Mouse (Mus musculus): ENCODE measurements at regions not wholly inside any gene's neighbourhood (a gene's known extent, or its start where the extent isn't known, plus 50 kb on each side); places are given as distances from the start of the nearest gene placed in this dataset.
"Not testable (repeated sequence)": the region's sequence is repeated elsewhere in the genome, so short reads cannot be mapped to it uniquely, and the experiment has no call there.

DNA sequence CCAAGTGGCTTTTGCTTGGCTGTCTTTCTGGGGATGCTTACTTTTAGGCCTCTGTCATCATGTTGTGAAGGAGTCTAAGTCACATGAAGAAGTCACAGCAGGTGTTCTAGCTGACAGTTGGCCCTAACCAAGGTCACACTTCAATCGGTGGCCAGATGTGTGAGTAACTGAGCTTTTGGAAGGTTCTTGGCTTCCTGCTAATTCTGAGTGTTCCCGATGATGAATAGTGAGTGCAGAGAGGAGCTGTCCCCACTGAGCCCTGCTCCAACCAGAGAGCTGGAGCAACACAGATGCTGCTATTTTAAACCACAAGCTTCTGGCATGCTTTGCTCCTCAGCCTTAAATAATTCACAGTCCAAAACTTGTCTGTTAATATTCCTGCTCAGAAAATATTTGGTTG lies 1966.6 kb downstream of the 9330182O14Rik start:
- H3K4me2 ChIP-seq, result no peak overlapping the region
- no peaks in the 10 kb centered on the region for H3K4me1 ChIP-seq (replicated peaks)
- H3K36me3 ChIP-seq, result no peaks in the 10 kb centered on the region
- no peaks in the 10 kb centered on the region for H3K9me3 ChIP-seq
- no peak overlapping the region for H3K27ac ChIP-seq (replicated peaks)
- no peak overlapping the region for H3K4me3 ChIP-seq
- H3K9ac ChIP-seq, result no peak overlapping the region
- no peak for ATAC-seq (ENCODE audit: low read depth)
- no peaks in the 10 kb centered on the region for H3K27me3 ChIP-seq
- WGBS, result 67% methylated on average over 2 of the region's 2 CpGs

DNA sequence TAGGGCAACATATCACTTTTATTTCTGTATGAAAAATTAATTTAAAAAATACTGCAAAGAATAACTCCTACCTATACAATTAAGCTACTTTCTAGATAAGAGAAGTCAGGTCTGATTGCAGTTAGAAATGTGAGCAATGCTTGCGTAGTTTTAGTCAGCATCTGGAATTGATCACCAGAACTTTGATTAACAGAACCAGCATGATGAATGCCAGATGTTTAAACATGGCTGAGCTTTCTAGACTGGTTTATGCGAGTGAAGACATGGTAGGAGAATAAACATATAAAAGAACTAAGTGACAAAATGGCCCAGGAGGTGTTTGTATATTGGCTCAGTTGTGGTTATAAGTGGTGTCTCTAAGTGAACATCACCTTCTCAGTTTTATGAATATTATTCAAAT lies 1970.7 kb downstream of the 9330182O14Rik start:
- WGBS, result 84% methylated on average over 2 of the region's 2 CpGs
- Histone ChIP-seq H3K27me3 (no peaks in the 10 kb centered on the region), H3K36me3 (no peaks in the 10 kb centered on the region), H3K9ac (no peak overlapping the region), H3K4me3 (no peak overlapping the region), H3K4me1 (replicated peaks) (no peaks in the 10 kb centered on the region), H3K27ac (replicated peaks) (no peak overlapping the region), H3K9me3 (no peaks in the 10 kb centered on the region), H3K4me2 (no peak overlapping the region)
- ATAC-seq (ENCODE audit: low read depth), result no peak

DNA sequence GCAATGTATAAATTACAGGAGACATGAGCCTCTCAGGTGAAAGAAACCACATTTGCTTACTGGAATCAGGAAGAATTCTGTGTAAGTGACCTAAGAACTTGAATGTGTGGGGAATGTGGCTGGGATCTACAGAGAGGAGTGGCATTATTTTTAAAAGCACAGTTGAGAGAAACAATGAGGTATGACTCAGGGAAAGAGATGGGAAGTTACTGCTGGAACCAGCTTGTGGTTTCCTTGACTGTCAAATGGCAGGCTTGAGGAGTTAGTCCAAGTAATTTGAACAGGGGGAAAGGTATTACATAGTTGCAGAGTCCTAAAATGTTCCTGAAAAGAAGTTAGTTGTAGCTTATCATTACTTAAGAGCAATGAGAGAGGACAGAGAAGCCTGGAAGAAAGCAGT lies 1972.9 kb downstream of the 9330182O14Rik start:
- Histone ChIP-seq H3K9me3 (no peaks in the 10 kb centered on the region), H3K4me1 (replicated peaks) (no peaks in the 10 kb centered on the region), H3K27ac (replicated peaks) (no peak overlapping the region), H3K4me3 (no peak overlapping the region), H3K36me3 (no peaks in the 10 kb centered on the region), H3K27me3 (no peaks in the 10 kb centered on the region), H3K9ac (no peak overlapping the region), H3K4me2 (no peak overlapping the region)
- no peak for ATAC-seq (ENCODE audit: low read depth)

DNA sequence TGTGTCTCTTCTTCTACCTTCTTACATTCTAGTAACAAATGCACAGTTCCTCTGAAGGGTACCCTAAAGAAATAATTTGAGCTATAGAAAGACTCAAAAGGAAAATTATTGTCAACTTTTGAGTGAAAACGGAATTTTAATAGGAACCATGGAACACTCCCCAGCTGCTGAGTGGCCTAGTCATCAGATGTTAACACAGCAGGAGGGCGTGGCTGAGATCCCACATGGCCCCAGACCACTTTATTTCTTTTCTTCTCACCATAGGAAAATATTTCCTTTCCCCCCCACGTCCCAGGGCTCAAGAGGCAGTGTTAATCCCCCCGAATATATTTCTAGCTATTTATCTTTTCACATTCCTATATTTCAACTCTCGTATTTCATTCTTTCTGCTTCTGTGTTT lies 1977.6 kb downstream of the 9330182O14Rik start:
- Histone ChIP-seq H3K4me3 (no peak overlapping the region), H3K4me2 (no peak overlapping the region), H3K9me3 (no peaks in the 10 kb centered on the region), H3K27ac (replicated peaks) (no peak overlapping the region), H3K27me3 (no peaks in the 10 kb centered on the region), H3K9ac (no peak overlapping the region), H3K36me3 (no peaks in the 10 kb centered on the region), H3K4me1 (replicated peaks) (no peaks in the 10 kb centered on the region)
- ATAC-seq (ENCODE audit: low read depth), result no peak
- WGBS, result 76% methylated on average over 5 of the region's 5 CpGs

DNA sequence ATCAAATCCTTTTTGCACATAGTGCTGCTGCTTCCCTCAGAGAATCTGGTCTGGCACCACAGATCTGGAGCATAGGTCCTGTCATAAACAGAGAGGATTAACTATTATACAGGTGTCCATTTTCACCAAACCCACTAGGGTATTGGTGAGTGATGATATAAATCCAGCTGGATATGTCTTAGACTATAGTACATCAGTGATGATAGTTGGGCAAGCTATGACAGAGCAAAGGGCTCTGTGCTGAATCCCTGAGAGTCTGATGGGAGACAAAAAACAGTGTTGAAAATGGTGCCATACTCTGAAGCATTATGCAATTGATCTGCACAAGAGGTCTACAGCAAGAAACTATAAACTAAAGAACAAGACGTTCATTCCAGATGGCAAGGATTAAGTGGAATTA lies 1993.3 kb downstream of the 9330182O14Rik start:
- no peak overlapping the region for H3K27ac ChIP-seq (replicated peaks)
- no peaks in the 10 kb centered on the region for H3K36me3 ChIP-seq
- H3K9me3 ChIP-seq, result no peaks in the 10 kb centered on the region
- H3K4me2 ChIP-seq, result no peak overlapping the region
- no peaks in the 10 kb centered on the region for H3K27me3 ChIP-seq
- H3K9ac ChIP-seq, result no peak overlapping the region
- no peak overlapping the region for H3K4me3 ChIP-seq
- no peaks in the 10 kb centered on the region for H3K4me1 ChIP-seq (replicated peaks)
- ATAC-seq (ENCODE audit: low read depth), result no peak
- 91% methylated on average over 1 of the region's 1 CpGs for WGBS

DNA sequence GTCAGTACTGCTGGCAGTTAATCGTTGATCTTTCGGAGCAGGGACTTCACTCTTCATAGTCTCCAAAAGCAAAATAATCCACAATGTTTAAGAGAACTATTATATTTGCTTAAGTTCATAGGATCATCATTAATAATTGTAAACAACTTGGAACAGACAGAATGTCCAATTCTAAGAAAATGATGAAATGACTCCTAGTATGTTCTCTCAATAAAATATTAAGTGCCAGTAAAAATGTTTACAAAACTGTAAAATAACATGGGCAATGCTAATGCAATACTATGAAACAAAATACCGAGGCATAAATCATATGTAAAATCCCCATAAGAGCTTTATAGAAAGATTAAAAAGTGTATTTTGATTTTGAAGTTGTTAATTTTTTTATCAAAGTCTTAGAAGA lies 1994.8 kb downstream of the 9330182O14Rik start:
- H3K9ac ChIP-seq, result no peak overlapping the region
- WGBS, result 95% methylated on average over 3 of the region's 3 CpGs
- H3K4me1 ChIP-seq (replicated peaks), result no peaks in the 10 kb centered on the region
- no peaks in the 10 kb centered on the region for H3K9me3 ChIP-seq
- no peaks in the 10 kb centered on the region for H3K27me3 ChIP-seq
- H3K36me3 ChIP-seq, result no peaks in the 10 kb centered on the region
- ATAC-seq (ENCODE audit: low read depth), result no peak
- H3K27ac ChIP-seq (replicated peaks), result no peak overlapping the region
- no peak overlapping the region for H3K4me3 ChIP-seq
- H3K4me2 ChIP-seq, result no peak overlapping the region

DNA sequence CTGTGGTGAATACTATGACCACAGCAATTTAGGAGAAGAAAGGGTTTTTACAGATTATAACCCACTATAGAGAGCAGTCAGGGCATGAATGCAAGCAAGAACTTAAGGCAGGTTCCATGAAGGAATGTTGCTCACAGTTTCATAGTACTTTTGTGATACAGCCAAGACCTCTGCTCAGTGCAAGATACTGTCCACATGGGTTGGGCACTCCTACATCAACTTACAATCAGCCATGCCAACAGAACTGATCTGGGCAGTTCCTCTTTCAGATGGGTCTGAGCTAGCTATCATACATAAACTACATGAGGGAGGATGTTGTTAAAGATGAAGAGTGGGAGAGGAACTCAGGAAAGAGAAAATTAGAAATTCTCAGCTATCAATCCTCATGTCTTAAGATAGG lies 2032.4 kb downstream of the 9330182O14Rik start:
- Histone ChIP-seq H3K4me1 (replicated peaks) (no peaks in the 10 kb centered on the region), H3K4me3 (no peak overlapping the region), H3K9me3 (no peaks in the 10 kb centered on the region), H3K27ac (replicated peaks) (no peak overlapping the region), H3K36me3 (no peaks in the 10 kb centered on the region), H3K4me2 (no peak overlapping the region), H3K9ac (no peak overlapping the region), H3K27me3 (no peaks in the 10 kb centered on the region)
- no peak for ATAC-seq (ENCODE audit: low read depth)

DNA sequence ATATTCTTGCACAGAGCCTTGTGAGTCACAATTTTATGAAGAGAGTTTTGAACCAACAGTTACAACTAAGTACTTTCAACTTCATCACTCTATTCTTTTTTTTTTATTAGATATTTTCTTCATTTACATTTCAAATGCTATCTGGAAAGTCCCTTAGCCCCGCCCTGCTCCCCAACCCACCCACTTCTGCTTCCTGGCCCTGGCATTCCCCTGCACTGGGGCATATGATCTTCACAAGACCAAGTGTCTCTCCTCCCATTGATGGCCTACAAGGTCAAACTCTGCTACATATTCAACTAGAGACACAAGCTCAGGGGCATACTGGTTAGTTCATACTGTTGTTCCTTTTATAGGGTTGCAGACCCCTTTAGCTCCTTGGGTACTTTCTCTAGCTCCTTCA lies 2043.6 kb downstream of the 9330182O14Rik start:
- not testable (repeated sequence) for H3K4me1 ChIP-seq (replicated peaks); H3K9ac ChIP-seq; ATAC-seq (ENCODE audit: low read depth); H3K9me3 ChIP-seq; H3K36me3 ChIP-seq; H3K4me3 ChIP-seq; H3K27me3 ChIP-seq; H3K4me2 ChIP-seq; H3K27ac ChIP-seq (replicated peaks)
- 86% methylated on average over 1 of the region's 1 CpGs for WGBS

DNA sequence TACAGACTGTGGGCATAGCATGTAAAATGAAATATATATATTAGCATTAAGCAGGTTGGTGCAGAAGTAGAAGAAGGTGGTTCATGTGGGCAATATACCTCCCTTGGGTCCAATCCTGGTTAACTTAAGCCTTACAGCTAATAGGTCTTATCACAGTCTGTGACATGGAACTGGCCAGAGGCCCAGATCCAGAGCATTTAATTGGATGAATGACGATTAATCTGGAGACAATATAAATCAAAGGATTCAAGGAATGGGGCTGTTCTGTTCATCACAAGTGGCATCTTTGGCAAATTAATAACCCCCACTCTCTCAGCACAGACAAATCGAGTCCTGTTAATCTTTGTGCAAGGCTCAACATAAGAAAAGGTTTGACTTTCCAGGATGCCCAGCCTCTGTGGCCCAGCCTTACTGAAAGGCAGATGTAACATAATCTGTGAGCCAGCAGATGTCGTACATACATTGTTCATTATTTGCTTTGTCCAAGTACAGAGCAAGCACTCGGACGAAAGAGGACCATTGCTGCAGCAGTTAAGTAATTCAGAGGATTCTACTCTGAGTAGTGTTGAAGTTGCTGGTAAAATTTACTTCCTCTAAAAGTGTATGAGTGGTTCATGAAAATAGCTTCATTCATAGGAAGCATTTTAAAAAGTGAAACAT lies 2073.2 kb downstream of the 9330182O14Rik start:
- H3K9ac ChIP-seq, result no peak overlapping the region
- ATAC-seq (ENCODE audit: low read depth), result peak; percentile 71
- H3K27ac ChIP-seq (replicated peaks), result no peak overlapping the region
- no peaks in the 10 kb centered on the region for H3K4me1 ChIP-seq (replicated peaks)
- 43% methylated on average over 5 of the region's 5 CpGs for WGBS
- H3K9me3 ChIP-seq, result no peaks in the 10 kb centered on the region
- H3K4me2 ChIP-seq, result no peak overlapping the region
- no peaks in the 10 kb centered on the region for H3K36me3 ChIP-seq
- no peak overlapping the region for H3K4me3 ChIP-seq
- no peaks in the 10 kb centered on the region for H3K27me3 ChIP-seq

DNA sequence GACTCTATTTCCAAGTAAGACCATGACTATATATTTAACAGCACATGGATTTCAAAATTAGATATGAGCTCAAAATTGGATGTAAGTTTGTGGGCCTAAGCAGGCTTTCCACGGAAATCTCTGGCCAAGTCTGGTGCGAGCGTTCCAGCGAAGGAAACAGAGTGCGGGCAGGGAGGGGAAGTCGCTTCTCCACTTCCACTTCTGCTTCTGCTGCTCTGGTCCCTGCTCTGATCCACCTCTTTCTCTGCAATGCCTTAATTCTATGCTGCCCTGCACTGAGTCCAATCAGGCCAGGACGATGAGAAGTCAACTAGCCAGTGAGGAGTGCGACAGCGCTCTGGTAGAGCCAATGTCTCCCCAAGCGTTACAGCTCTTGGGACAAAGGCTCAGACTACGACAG lies 2085.3 kb downstream of the 9330182O14Rik start:
- WGBS, result 90% methylated on average over 11 of the region's 11 CpGs
- no peaks in the 10 kb centered on the region for H3K4me1 ChIP-seq (replicated peaks)
- no peaks in the 10 kb centered on the region for H3K36me3 ChIP-seq
- no peaks in the 10 kb centered on the region for H3K9me3 ChIP-seq
- no peak for ATAC-seq (ENCODE audit: low read depth)
- no peaks in the 10 kb centered on the region for H3K27me3 ChIP-seq
- H3K4me3 ChIP-seq, result no peak overlapping the region
- no peak overlapping the region for H3K9ac ChIP-seq
- no peak overlapping the region for H3K4me2 ChIP-seq
- H3K27ac ChIP-seq (replicated peaks), result no peak overlapping the region

DNA sequence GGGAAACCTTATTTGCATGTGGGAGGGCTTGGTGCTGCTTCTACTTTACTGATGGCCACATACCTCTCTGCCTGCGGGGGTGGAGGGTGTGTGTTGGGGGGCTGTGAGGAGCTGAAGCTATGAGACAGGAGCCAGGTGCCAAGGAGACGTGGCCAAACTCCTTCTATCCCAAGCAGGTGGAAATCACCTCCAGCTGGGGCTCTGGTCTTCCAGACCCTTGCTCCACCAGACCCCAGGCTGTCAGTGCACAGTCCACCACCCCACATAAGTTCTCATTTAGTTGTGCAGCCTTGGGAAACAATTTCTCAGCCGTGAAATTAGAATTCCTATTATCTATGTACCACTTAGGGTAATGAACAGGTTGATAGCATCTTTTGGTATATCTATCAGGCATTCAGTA lies 2085.8 kb downstream of the 9330182O14Rik start:
- Histone ChIP-seq H3K4me2 (no peak overlapping the region), H3K9me3 (no peaks in the 10 kb centered on the region), H3K27ac (replicated peaks) (no peak overlapping the region), H3K4me1 (replicated peaks) (no peaks in the 10 kb centered on the region), H3K9ac (no peak overlapping the region), H3K36me3 (no peaks in the 10 kb centered on the region), H3K27me3 (no peaks in the 10 kb centered on the region), H3K4me3 (no peak overlapping the region)
- no peak for ATAC-seq (ENCODE audit: low read depth)
- 79% methylated on average over 3 of the region's 3 CpGs for WGBS

DNA sequence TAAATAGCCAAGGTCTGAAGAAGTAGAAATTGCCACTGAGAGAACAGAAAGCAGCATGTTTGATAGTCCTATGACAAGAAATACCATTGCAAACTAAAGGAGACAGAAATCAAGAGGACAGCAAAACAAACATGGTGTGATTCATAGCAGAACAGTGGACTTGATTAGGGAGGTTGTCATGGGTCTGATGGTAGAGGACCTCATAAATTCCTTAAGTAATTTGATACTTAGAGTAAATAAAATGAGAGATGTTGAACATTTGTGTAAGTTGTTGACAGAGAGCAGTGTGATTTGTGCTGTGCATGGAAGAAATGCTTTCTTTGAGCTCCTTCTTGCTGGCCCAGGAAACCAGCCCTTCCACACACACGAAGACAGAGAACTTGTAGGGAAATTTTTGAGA lies 2090.8 kb downstream of the 9330182O14Rik start:
- Histone ChIP-seq H3K27me3 (no peaks in the 10 kb centered on the region), H3K4me1 (replicated peaks) (no peaks in the 10 kb centered on the region), H3K27ac (replicated peaks) (no peak overlapping the region), H3K9me3 (no peaks in the 10 kb centered on the region), H3K4me2 (no peak overlapping the region), H3K4me3 (no peak overlapping the region), H3K9ac (no peak overlapping the region), H3K36me3 (no peaks in the 10 kb centered on the region)
- WGBS, result 67% methylated on average over 1 of the region's 1 CpGs
- ATAC-seq (ENCODE audit: low read depth), result no peak

DNA sequence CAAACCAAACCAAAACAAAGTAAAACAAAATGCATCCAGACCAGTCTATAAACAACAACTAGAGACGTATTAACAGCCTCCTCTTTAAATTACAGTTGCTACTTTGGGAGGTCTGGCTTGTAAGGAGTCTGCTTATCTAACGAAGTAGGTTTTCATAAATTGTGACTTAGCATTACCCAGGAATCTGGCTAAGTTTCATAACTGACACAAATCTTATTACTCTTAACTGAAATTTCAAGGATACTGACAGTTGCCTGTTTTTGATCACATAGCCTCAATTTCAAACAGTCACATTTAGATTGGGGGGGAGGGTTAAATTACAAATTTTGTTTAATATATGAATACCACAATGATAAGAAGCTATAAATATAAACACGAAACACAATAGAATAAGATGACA lies 2097.5 kb downstream of the 9330182O14Rik start:
- no peak for ATAC-seq (ENCODE audit: low read depth)
- H3K4me1 ChIP-seq (replicated peaks), result no peaks in the 10 kb centered on the region
- 90% methylated on average over 3 of the region's 3 CpGs for WGBS
- no peak overlapping the region for H3K9ac ChIP-seq
- no peak overlapping the region for H3K4me2 ChIP-seq
- H3K36me3 ChIP-seq, result no peaks in the 10 kb centered on the region
- no peak overlapping the region for H3K27ac ChIP-seq (replicated peaks)
- peaks cover 16% of the 10 kb centered on the region for H3K9me3 ChIP-seq
- no peak overlapping the region for H3K4me3 ChIP-seq
- no peaks in the 10 kb centered on the region for H3K27me3 ChIP-seq
